Mouse (Mus musculus) heart, postnatal 0 days (tissue): ENCODE data around the gene Rnf167. TPM values are rescaled to one million over a fixed set of nuclear protein-coding genes. Genes with fewer than 3 reads are reported as not detected.

Experiments used
- ATAC-seq: fragments of 200-750 bp; cut with Nextera tagmentation; 2 replicates; pipeline ENCODE4 v1.8.0; 2017; ENCODE audit warnings: low read depth, moderate number of reproducible peaks, moderate library complexity; ENCODE audit not compliant: insufficient read depth
- DNase-seq: peaks from one replicate; pipeline ENCODE4 v3.0.0-alpha.2; 2016; ENCODE audit warnings: low spot score
- H3K27ac ChIP-seq: fragments of 300-500 bp; sonication (generic); 2 replicates; pipeline ENCODE4 v1.5.1; 2014; ENCODE audit warnings: low read depth, mild to moderate bottlenecking
- H3K27me3 ChIP-seq: fragments of 300-500 bp; sonication (generic); 2 replicates; pipeline ENCODE4 v1.6.1; 2014; ENCODE audit warnings: low read length, mixed read lengths; ENCODE audit not compliant: control insufficient read depth, insufficient read depth
- H3K36me3 ChIP-seq: fragments of 300-500 bp; sonication (generic); replicated peaks from 2 replicates; pipeline ENCODE4 v1.6.1; 2014; ENCODE audit warnings: low read length, mixed read lengths; ENCODE audit not compliant: control insufficient read depth, insufficient read depth
- H3K4me1 ChIP-seq: fragments of 300-500 bp; sonication (generic); 2 replicates; pipeline ENCODE4 v1.6.1; 2014; ENCODE audit warnings: antibody characterized with exemption; ENCODE audit not compliant: control insufficient read depth, insufficient read depth
- H3K4me2 ChIP-seq: fragments of 300-500 bp; sonication (generic); 2 replicates; pipeline ENCODE4 v1.6.1; 2014; ENCODE audit warnings: low read depth, mild to moderate bottlenecking, low read length, moderate library complexity
- H3K4me3 ChIP-seq: fragments of 300-500 bp; sonication (generic); 2 replicates; pipeline ENCODE4 v1.5.1; 2014; ENCODE audit warnings: low read depth, low read length
- H3K9ac ChIP-seq: fragments of 300-500 bp; sonication (generic); replicated peaks from 2 replicates; pipeline ENCODE4 v1.6.1; 2014; ENCODE audit warnings: low read depth, low read length, mixed read lengths
- H3K9me3 ChIP-seq: fragments of 300-500 bp; sonication (generic); replicated peaks from 2 replicates; pipeline ENCODE4 v1.6.1; 2016; ENCODE audit warnings: low read length; ENCODE audit not compliant: control insufficient read depth
- CTCF ChIP-seq: IDR thresholded peaks from 2 replicates; pipeline ENCODE4 v1.5.1; 2016; ENCODE audit warnings: antibody characterized with exemption, control low read depth, low read depth
- EP300 ChIP-seq: IDR thresholded peaks from 2 replicates; pipeline ENCODE4 v1.6.1; 2016; ENCODE audit warnings: antibody characterized with exemption, low read depth
- WGBS: fragments of 180-500 bp; shearing (Covaris S2); extraction: QIAGEN DNeasy Blood & Tissue Kit; methylation state at CpG from one replicate; pipeline ENCODE4 v1.1.7; 2014; 5-methylcytosine and 5-hydroxymethylcytosine counted together
- polyA plus RNA-seq: library from polyadenylated mRNA; unstranded; fragments of >200 nt; fragmentation: Nextera tagmentation; extraction: Ambion mirVana; gene quantifications from 2 replicates; pipeline ENCODE4 v1.2.1, GENCODE M21; 2015
- total RNA-seq: library from RNA; depleted of rRNA; stranded (reverse); fragments of >200 nt; gene quantifications from 2 replicates; pipeline ENCODE4 v1.2.3, GENCODE M21; 2014; ENCODE audit warnings: low replicate concordance

The Rnf167 gene
- total and polyA plus RNA-seq, 2 experiments from 2014 or later, result 62.5 to 66.3 TPM

DNA sequence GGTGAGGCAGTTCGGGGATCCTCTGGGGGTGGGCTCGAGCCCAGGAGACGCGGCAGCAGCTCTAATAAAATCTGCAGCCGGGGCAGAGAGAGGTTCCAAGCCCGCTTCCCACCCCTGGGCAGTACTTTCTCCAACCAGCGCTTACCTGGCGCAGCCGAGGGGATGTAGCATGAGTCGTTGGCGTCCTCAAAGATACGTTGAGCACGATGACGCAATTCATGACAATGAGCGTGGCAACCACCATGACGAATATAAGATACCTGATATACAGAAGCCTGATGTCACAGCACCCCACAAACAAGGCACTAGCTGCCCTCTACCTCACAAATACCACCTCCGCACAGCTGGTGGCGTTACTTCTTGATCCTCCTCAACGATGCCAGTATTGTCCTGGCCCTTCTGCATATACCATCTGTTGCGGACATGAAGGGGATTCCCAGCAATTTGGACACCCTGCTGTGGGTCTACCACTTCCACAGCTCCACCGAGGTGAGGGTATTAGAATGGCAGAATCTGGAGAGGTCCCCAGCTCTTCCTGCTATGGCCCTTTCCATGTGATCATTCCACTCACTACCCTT lies 31.4 kb upstream of the Rnf167 start, which contains the start of gene 4930544D05Rik:
Gene 4930544D05Rik (plus strand): TSS at position 333 of the 578 bp plus-strand sequence.
- Histone ChIP-seq H3K4me2 (peak within 1 kb of the TSS; percentile 76), H3K36me3 (peaks cover 28% of the 10 kb centered on the region), H3K4me1 (peaks cover 15% of the 10 kb centered on the region), H3K9me3 (no peaks in the 10 kb centered on the region), H3K4me3 (peak within 1 kb of the TSS; percentile 45), H3K27me3 (peaks cover 8% of the 10 kb centered on the region; the same call in 1 of the 2 replicates), H3K9ac (peak within 1 kb of the TSS; percentile 28; the same call in 1 of the 2 replicates), H3K27ac (peak within 1 kb of the TSS; percentile 59)
- WGBS, result 13% methylated on average over 21 of the region's 21 CpGs
- DNase-seq (no peak), ATAC-seq (no peak)
- TF ChIP-seq CTCF (no peak), EP300 (no peak)

GRCm38 (mm10) chr11:70619101-70619500 lies 27.9 kb upstream of the Rnf167 start, which contains the start of gene Chrne:
Gene Chrne (minus strand): TSS chr11:70619216.
- no peak within 1 kb of the TSS for H3K4me2 ChIP-seq
- WGBS, result 37% methylated on average over 1 of the region's 1 CpGs
- no peaks in the 10 kb centered on the region for H3K9me3 ChIP-seq
- H3K27me3 ChIP-seq, result peaks cover 8% of the 10 kb centered on the region; the same call in 1 of the 2 replicates
- no peaks in the 10 kb centered on the region for H3K36me3 ChIP-seq
- TF ChIP-seq CTCF (no peak), EP300 (no peak)
- no peak for DNase-seq
- H3K4me1 ChIP-seq, result peaks cover 15% of the 10 kb centered on the region
- no peak within 1 kb of the TSS for H3K27ac ChIP-seq
- no peak within 1 kb of the TSS for H3K9ac ChIP-seq
- H3K4me3 ChIP-seq, result no peak within 1 kb of the TSS
- ATAC-seq, result no peak

GRCm38 (mm10) chr11:70621972-70622814 lies 24.8 kb upstream of the Rnf167 start:
- no peaks in the 10 kb centered on the region for H3K36me3 ChIP-seq
- ATAC-seq, result no peak
- no peak for DNase-seq
- TF ChIP-seq EP300, result no peak
- TF ChIP-seq CTCF, result no peak
- no peak overlapping the region for H3K9ac ChIP-seq
- no peaks in the 10 kb centered on the region for H3K9me3 ChIP-seq
- H3K27ac ChIP-seq, result no peak overlapping the region
- no peak overlapping the region for H3K4me2 ChIP-seq
- no peaks in the 10 kb centered on the region for H3K27me3 ChIP-seq
- no peaks in the 10 kb centered on the region for H3K4me1 ChIP-seq
- 27% methylated on average over 7 of the region's 7 CpGs for WGBS
- no peak overlapping the region for H3K4me3 ChIP-seq

GRCm38 (mm10) chr11:70623053-70623742 lies 23.8 kb upstream of the Rnf167 start:
- Histone ChIP-seq H3K9me3 (no peaks in the 10 kb centered on the region), H3K4me3 (no peak overlapping the region), H3K4me1 (no peaks in the 10 kb centered on the region), H3K27ac (no peak overlapping the region), H3K4me2 (no peak overlapping the region), H3K9ac (no peak overlapping the region), H3K27me3 (no peaks in the 10 kb centered on the region), H3K36me3 (no peaks in the 10 kb centered on the region)
- DNase-seq (no peak), ATAC-seq (no peak)
- WGBS, result 63% methylated on average over 10 of the region's 10 CpGs
- TF ChIP-seq CTCF (peak; percentile 30), EP300 (no peak)

DNA sequence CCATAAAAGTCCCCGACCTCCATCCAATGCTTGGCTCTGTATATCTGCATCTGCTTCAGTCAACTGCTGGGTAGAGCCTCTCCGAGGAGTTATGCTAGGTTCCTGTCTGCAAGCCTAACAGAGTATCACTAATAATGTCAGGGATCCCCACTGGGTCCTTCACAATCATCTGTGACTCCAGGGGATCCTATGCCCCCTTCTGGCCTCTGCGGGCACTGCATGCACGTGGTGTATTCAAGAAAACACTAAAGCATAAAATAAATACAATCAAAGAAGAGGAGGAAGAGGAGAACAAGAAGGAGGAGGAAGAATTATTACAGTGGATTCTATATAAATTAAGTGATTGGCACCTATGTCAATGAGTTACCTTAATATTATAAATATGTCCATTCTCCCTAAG lies 21.6 kb upstream of the Rnf167 start:
- Histone ChIP-seq H3K4me2 (no peak overlapping the region), H3K27me3 (no peaks in the 10 kb centered on the region), H3K27ac (no peak overlapping the region), H3K9ac (no peak overlapping the region), H3K36me3 (no peaks in the 10 kb centered on the region), H3K4me1 (no peaks in the 10 kb centered on the region), H3K9me3 (no peaks in the 10 kb centered on the region), H3K4me3 (no peak overlapping the region)
- ATAC-seq, result no peak
- TF ChIP-seq EP300 (no peak), CTCF (peak; percentile 60)
- no peak for DNase-seq
- WGBS, result 46% methylated on average over 4 of the region's 4 CpGs
